Mouse (Mus musculus): ENCODE measurements around the gene Itpr1.

DNA sequence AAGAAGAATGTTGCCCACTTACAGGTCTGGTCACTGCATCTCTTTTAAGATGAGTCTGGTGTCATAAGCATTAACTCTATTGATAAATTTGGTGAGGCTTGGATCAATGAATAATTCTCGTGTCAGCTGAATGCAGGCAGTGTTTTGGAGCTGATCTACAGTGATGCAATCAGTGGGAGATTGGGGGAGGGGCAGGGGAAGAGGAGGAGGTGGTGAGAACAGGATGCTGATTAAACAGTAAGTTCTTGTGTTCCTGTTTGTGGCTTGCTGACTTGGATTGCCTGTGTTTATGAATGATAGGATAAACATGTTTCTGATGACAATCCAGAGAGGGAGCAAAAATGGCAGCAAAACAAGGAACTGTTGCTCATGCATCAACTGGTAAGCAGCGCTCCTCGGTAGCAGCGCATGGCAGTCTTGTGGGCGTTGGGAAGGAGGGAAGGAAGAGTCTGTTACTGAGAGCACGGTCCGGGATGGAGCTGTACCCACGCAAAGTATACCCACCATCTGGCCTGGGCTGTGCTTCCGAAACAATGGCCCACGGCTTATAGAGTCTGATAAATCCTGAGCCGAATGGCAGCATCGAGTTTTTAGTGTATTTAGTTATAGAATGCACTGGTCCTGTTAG is 64.1 kb downstream of the Itpr1 start:
- TF ChIP-seq CTCF (IDR thresholded peaks at IDR 0.05; ENCODE audit: insufficient read depth, low read length) = no peak
- no peak for TF ChIP-seq POLR2A (IDR thresholded peaks at IDR 0.05; ENCODE audit: borderline replicate concordance, extremely low read depth, low read depth, low read length)

Data from lung, adult 2 months (tissue).